Mouse (Mus musculus) intestine, embryonic 14.5 days (tissue): Measurements from ENCODE around the gene 1700123O20Rik. TPM values are rescaled to one million over a fixed set of nuclear protein-coding genes. Genes with fewer than 3 reads are reported as not detected.

ENCODE experiments used
- ATAC-seq: fragments of 200-750 bp; cut with Nextera tagmentation; replicated peaks from 2 replicates; pipeline ENCODE4 v1.8.0; 2017; ENCODE audit warnings: low read depth, moderate number of reproducible peaks, moderate TSS enrichment, moderate library complexity; ENCODE audit not compliant: low FRiP score, low TSS enrichment
- DNase-seq: peaks from one replicate; pipeline ENCODE4 v3.0.0-alpha.2; 2018; ENCODE audit warnings: low spot score
- H3K27ac ChIP-seq: fragments of 300-500 bp; sonication (generic); 2 replicates; pipeline ENCODE4 v1.5.1; 2014; ENCODE audit warnings: low read depth, mild to moderate bottlenecking, control low read depth
- H3K27me3 ChIP-seq: fragments of 300-500 bp; sonication (generic); replicated peaks from 2 replicates; pipeline ENCODE4 v1.6.1; 2014; ENCODE audit warnings: low read length, control low read depth; ENCODE audit not compliant: control insufficient read depth, insufficient read depth
- H3K36me3 ChIP-seq: fragments of 300-500 bp; sonication (generic); 2 replicates; pipeline ENCODE4 v1.6.1; 2014; ENCODE audit warnings: low read length, control low read depth; ENCODE audit not compliant: control insufficient read depth, insufficient read depth
- H3K4me1 ChIP-seq: fragments of 300-500 bp; sonication (generic); replicated peaks from 2 replicates; pipeline ENCODE4 v1.6.1; 2014; ENCODE audit warnings: low read length, control low read depth, mixed read lengths; ENCODE audit not compliant: control insufficient read depth, insufficient read depth
- H3K4me2 ChIP-seq: fragments of 300-500 bp; sonication (generic); 2 replicates; pipeline ENCODE4 v1.6.1; 2014; ENCODE audit warnings: low read length
- H3K4me3 ChIP-seq: fragments of 300-500 bp; sonication (generic); 2 replicates; pipeline ENCODE4 v1.5.1; 2014; ENCODE audit warnings: low read depth, low read length, control low read depth, mixed read lengths
- H3K9ac ChIP-seq: fragments of 300-500 bp; sonication (generic); 2 replicates; pipeline ENCODE4 v1.6.1; 2014; ENCODE audit warnings: mild to moderate bottlenecking, low read length
- H3K9me3 ChIP-seq: fragments of 300-500 bp; sonication (generic); 2 replicates; pipeline ENCODE4 v1.6.1; 2016; ENCODE audit warnings: low read length, control low read depth; ENCODE audit not compliant: control insufficient read depth
- WGBS: fragments of 180-500 bp; shearing (Covaris S2); extraction: QIAGEN DNeasy Blood & Tissue Kit; methylation state at CpG from one replicate; pipeline ENCODE4 v1.1.7; 2014; 5-methylcytosine and 5-hydroxymethylcytosine counted together
- polyA plus RNA-seq: library from polyadenylated mRNA; unstranded; fragments of >200 nt; fragmentation: Nextera tagmentation; extraction: Ambion mirVana; gene quantifications from 2 replicates; pipeline ENCODE4 v1.2.1, GENCODE M21; 2014

1700123O20Rik gene
- polyA plus RNA-seq, 1 experiment from 2014 or later: 83.7 TPM

- Histone ChIP-seq H3K9me3 (no peaks in the 10 kb centered on the region), H3K36me3 (peaks cover 53% of the 10 kb centered on the region), H3K27ac (peak within 1 kb of the TSS; percentile 95), H3K4me3 (peak within 1 kb of the TSS; percentile 88), H3K4me2 (peak within 1 kb of the TSS; percentile 77), H3K9ac (peak within 1 kb of the TSS; percentile 96), H3K4me1 (peaks cover 13% of the 10 kb centered on the region), H3K27me3 (no peaks in the 10 kb centered on the region)
- ATAC-seq: peak; percentile 97
- DNase-seq: peak; percentile 100
- WGBS: under 1% methylated on average over 44 of the region's 44 CpGs
These were observed 617 bp downstream of the 1700123O20Rik start, which contains the start of gene Acin1 for GRCm38 (mm10) chr14:54686522-54687143. Gene Acin1 (minus strand): TSS chr14:54686931.

GRCm38 (mm10) chr14:54687251-54687650, 1.2 kb downstream of the 1700123O20Rik start:
- WGBS: 3% methylated on average over 8 of the region's 8 CpGs
- Histone ChIP-seq H3K36me3 (peaks cover 46% of the 10 kb centered on the region), H3K4me2 (peak overlapping the region; percentile 75), H3K27me3 (no peaks in the 10 kb centered on the region), H3K9ac (peak overlapping the region; percentile 96), H3K4me1 (peaks cover 13% of the 10 kb centered on the region), H3K9me3 (no peaks in the 10 kb centered on the region), H3K27ac (peak overlapping the region; percentile 95), H3K4me3 (peak overlapping the region; percentile 88)
- ATAC-seq (no peak), DNase-seq (no peak)

GRCm38 (mm10) chr14:54695042-54695441, 9.0 kb downstream of the 1700123O20Rik start:
- 67% methylated on average over 6 of the region's 6 CpGs for WGBS
- no peak for DNase-seq
- Histone ChIP-seq H3K9ac (no peak overlapping the region), H3K4me3 (no peak overlapping the region), H3K27ac (no peak overlapping the region), H3K4me1 (no peaks in the 10 kb centered on the region), H3K36me3 (peaks cover 24% of the 10 kb centered on the region), H3K9me3 (no peaks in the 10 kb centered on the region), H3K27me3 (no peaks in the 10 kb centered on the region), H3K4me2 (no peak overlapping the region)
- ATAC-seq: 0 out of 2 replicates have a peak, but pooled peaks have one; percentile 57

GRCm38 (mm10) chr14:54696752-54697151, 10.7 kb downstream of the 1700123O20Rik start:
- ATAC-seq: no peak
- no peak for DNase-seq
- Histone ChIP-seq H3K4me1 (no peaks in the 10 kb centered on the region), H3K36me3 (peaks cover 14% of the 10 kb centered on the region; the same call in 1 of the 2 replicates), H3K4me2 (no peak overlapping the region), H3K27ac (no peak overlapping the region), H3K4me3 (no peak overlapping the region), H3K9me3 (no peaks in the 10 kb centered on the region), H3K27me3 (no peaks in the 10 kb centered on the region), H3K9ac (no peak overlapping the region)
- 63% methylated on average over 4 of the region's 4 CpGs for WGBS

GRCm38 (mm10) chr14:54698733-54699132, 12.7 kb downstream of the 1700123O20Rik start, which contains the start of gene Gm29776:
Gene Gm29776 (minus strand): TSS chr14:54698833.
- Histone ChIP-seq H3K4me3 (no peak within 1 kb of the TSS), H3K27me3 (no peaks in the 10 kb centered on the region), H3K36me3 (0 out of 2 replicates have a peak, but pooled peaks cover under 1% of the 10 kb centered on the region), H3K9ac (no peak within 1 kb of the TSS), H3K27ac (no peak within 1 kb of the TSS), H3K4me2 (no peak within 1 kb of the TSS), H3K4me1 (no peaks in the 10 kb centered on the region), H3K9me3 (no peaks in the 10 kb centered on the region)
- DNase-seq (no peak), ATAC-seq (no peak)
- WGBS: 70% methylated on average over 4 of the region's 4 CpGs

- WGBS: 35% methylated on average over 3 of the region's 3 CpGs
- no peak for ATAC-seq
These were observed 13.6 kb downstream of the 1700123O20Rik start for GRCm38 (mm10) chr14:54699586-54699985.

GRCm38 (mm10) chr14:54701298-54701697, 15.3 kb downstream of the 1700123O20Rik start:
- H3K4me1 ChIP-seq: no peaks in the 10 kb centered on the region
- H3K36me3 ChIP-seq: no peaks in the 10 kb centered on the region
- H3K4me2 ChIP-seq: no peak overlapping the region
- DNase-seq (peak; percentile 89), ATAC-seq (no peak; the same call in 1 of the 2 replicates)
- no peaks in the 10 kb centered on the region for H3K9me3 ChIP-seq
- 6% methylated on average over 6 of the region's 6 CpGs for WGBS
- H3K4me3 ChIP-seq: no peak overlapping the region
- H3K27me3 ChIP-seq: no peaks in the 10 kb centered on the region
- H3K27ac ChIP-seq: no peak overlapping the region
- no peak overlapping the region for H3K9ac ChIP-seq

More at GRCm38 (mm10) chr14:54699586-54699985, 13.6 kb downstream of the 1700123O20Rik start:
- Histone ChIP-seq H3K27me3 (no peaks in the 10 kb centered on the region), H3K9me3 (no peaks in the 10 kb centered on the region), H3K27ac (no peak overlapping the region), H3K4me2 (no peak overlapping the region), H3K36me3 (no peaks in the 10 kb centered on the region), H3K4me1 (no peaks in the 10 kb centered on the region), H3K9ac (no peak overlapping the region), H3K4me3 (no peak overlapping the region)
- no peak for DNase-seq

- no peak for ATAC-seq
- no peak overlapping the region for H3K9ac ChIP-seq
- DNase-seq: no peak
- no peaks in the 10 kb centered on the region for H3K27me3 ChIP-seq
- no peak overlapping the region for H3K27ac ChIP-seq
- 58% methylated on average over 10 of the region's 10 CpGs for WGBS
- H3K4me1 ChIP-seq: no peaks in the 10 kb centered on the region
- no peak overlapping the region for H3K4me2 ChIP-seq
- no peaks in the 10 kb centered on the region for H3K36me3 ChIP-seq
- H3K4me3 ChIP-seq: no peak overlapping the region
- H3K9me3 ChIP-seq: no peaks in the 10 kb centered on the region
These were observed 17.2 kb downstream of the 1700123O20Rik start for GRCm38 (mm10) chr14:54703207-54703606.

GRCm38 (mm10) chr14:54705844-54706243, 19.8 kb downstream of the 1700123O20Rik start:
- Histone ChIP-seq H3K4me2 (no peak overlapping the region), H3K9me3 (no peaks in the 10 kb centered on the region), H3K27ac (no peak overlapping the region), H3K27me3 (no peaks in the 10 kb centered on the region), H3K36me3 (no peaks in the 10 kb centered on the region), H3K4me1 (no peaks in the 10 kb centered on the region), H3K4me3 (no peak overlapping the region), H3K9ac (no peak overlapping the region)
- ATAC-seq (no peak), DNase-seq (no peak)
- 39% methylated on average over 5 of the region's 5 CpGs for WGBS
